Mouse (Mus musculus) right cerebral cortex, adult 18-20 months (tissue): ENCODE results near the gene Ccdc157.
A peak's percentile ranks its signal among the peaks of the same experiment; 100 is the strongest.
"Not testable (repeated sequence)": the region's sequence is repeated elsewhere in the genome, so short reads cannot be mapped to it uniquely, and the experiment has no call there.

ENCODE experiments used
- DNase-seq: peaks from one replicate; pipeline ENCODE4 v3.0.0; 2022; ENCODE audit warnings: mixed read lengths

Ccdc157 gene

DNA sequence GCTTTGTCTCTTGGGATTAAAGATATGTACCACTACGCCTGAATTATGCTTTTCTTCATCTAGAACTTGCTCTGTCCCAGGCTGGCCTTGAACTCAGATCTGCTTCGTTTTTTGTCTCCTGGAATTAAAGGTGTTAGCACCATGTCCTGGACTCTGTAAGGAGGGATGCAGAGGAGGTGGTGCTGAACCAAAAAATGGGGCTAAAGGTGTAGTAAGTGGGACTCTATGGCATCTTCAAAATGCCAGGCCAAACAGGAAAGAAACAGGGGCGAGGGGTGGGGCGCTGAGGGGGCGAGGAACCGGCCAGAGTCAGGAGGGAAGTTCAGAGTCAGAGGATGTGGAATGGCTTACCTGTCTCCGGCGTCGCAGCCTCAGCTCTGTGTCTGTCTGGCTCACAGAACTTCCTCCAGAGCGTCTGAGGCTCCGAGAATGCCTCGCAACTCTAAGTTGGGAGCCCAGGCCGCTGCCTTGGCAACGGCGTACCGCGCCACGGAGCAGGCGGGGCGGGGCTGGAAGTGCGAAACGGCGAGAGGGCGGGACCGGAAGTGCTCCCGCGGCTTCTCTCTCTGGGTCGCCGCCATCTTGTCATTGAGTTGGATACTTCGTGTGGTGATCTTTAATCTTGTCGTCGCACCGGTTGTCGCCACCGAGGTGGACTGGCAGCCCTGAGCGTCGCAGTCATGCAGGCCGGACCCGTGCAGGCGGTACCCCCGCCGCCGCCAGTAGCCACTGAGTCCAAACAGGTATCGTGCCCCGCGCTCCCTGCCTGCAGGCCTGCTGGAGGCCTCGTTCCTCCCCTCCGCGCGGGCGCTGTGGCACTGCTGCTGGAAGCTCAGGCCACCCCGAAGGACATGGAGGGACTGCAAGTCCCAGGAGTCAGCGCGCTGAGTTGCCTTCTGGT lies at the start of gene Ccdc157, which contains the start of gene Sf3a1:
Gene Ccdc157, minus strand, starts transcription at position 486 of the 901 bp plus-strand sequence.
Gene Sf3a1, plus strand, starts transcription at position 543 of the 901 bp plus-strand sequence.
- peak; percentile 96 for DNase-seq

DNA sequence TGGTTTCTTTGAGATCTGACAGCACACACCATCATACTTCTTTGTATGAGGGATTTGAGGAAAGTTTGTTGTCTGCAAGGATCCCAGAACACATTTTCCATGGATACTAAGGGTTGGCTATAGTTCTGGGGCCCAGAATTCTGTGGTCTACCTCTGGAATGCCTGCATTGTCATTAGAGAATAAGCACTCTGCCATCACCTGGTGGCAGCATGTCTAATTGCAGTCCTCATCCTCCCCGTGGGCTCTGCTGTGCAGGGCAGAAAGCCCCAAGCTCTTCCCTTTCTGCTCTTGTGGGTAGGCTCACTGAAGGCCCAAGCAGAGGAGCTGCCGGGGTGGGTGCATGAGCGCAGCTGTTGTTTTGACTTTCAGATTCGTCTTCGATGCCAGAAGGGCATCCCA lies 49.5 kb upstream of the Ccdc157 start:
- no peak for DNase-seq

DNA sequence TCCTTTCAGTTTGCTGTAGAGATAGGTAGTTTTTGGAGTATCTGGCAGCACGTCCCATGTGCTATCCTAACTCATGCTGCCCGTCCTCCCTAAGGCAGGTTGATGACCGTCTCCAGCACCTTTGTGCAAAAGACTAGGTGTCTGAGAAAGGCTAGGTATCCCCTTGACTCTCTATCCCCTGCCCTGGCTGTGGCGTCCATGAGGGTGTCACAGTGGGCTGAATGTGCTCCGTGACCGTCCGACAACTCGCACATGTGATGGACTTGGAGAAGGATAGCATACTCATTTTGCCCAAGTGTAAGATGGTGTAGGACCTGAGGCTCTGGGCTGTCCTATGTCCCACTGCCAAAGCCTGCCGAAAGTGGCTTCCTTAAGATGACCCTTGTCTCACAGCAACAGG lies 47.6 kb upstream of the Ccdc157 start:
- DNase-seq, result no peak

- no peak for DNase-seq
These were observed 46.5 kb upstream of the Ccdc157 start for GRCm38 (mm10) chr11:4206563-4206962.

DNA sequence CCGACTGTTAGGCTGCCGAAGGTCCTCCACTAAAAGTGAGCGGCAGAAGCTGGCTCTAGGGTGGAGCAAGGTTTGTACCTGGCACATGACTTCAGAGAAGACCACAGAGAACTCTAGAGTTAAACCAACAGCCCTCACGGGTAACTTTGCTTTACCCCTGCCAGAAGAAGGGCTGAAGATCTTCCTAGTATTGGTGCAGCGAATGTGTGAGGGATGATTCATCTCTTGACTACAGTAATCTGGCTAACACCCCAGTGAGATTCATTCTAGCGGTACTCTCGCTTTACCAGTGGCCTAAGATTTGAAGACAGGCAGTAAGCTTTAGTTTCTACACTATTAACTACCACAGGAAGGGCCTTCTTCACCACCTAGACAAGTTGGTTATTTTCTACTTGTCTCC lies 45.9 kb upstream of the Ccdc157 start:
- DNase-seq, result no peak

DNA sequence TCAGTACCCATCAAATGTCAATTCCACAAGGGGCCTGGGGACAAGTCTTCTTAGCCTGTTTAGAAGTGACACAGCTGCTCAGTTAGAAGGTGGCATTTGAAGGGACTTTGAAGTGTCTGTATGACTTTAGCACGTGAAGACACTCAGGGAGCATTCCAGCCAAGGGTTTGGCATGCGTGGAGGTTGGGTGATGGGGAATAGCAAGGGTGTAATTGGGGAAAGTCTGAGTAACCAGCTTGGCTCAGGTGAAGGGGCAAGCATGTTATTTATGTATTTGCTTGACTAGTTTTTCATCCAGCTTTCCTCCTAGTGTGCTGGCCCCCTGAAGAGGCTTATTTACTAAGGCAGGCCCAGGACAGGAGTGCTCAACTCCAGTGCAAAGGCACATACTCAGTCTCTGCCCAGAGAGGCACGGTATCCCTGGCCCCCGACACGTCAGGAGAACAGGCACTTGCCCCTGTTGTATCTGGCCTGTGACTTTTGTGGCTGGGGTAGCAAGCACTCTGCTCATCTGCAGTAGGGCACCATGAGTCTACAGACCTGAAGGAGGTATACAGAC lies 45.1 kb upstream of the Ccdc157 start:
- no peak for DNase-seq

DNA sequence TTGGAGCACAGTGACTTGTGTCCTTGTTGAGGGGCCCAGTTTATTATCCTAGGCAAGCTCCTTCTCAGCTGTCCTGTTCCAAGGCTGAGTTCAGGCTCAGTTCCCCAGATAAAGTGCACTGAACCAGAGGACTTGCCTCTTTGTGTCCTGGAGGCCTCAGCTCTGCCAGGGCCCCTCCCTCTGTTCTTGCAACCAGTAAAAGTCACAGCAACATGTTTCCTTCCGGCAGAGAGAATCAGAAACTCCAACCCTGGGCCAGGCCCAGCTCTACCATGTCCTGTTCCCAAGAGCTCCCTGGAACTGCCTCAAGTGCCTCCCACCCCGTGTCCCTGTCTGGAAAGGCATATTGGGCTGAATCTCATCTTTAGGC lies 43.6 kb upstream of the Ccdc157 start:
- peak; percentile 21 for DNase-seq

GRCm38 (mm10) chr11:4202995-4203704 lies 43.1 kb upstream of the Ccdc157 start:
- no peak for DNase-seq

- DNase-seq, result no peak
These were observed 42.0 kb upstream of the Ccdc157 start for GRCm38 (mm10) chr11:4201981-4202700.

GRCm38 (mm10) chr11:4197691-4198090 lies 37.6 kb upstream of the Ccdc157 start:
- no peak for DNase-seq

GRCm38 (mm10) chr11:4196636-4197035 lies 36.5 kb upstream of the Ccdc157 start:
- no peak for DNase-seq

GRCm38 (mm10) chr11:4195597-4196031 lies 35.5 kb upstream of the Ccdc157 start:
- DNase-seq, result no peak

GRCm38 (mm10) chr11:4193420-4193819 lies 33.3 kb upstream of the Ccdc157 start:
- DNase-seq, result no peak

DNA sequence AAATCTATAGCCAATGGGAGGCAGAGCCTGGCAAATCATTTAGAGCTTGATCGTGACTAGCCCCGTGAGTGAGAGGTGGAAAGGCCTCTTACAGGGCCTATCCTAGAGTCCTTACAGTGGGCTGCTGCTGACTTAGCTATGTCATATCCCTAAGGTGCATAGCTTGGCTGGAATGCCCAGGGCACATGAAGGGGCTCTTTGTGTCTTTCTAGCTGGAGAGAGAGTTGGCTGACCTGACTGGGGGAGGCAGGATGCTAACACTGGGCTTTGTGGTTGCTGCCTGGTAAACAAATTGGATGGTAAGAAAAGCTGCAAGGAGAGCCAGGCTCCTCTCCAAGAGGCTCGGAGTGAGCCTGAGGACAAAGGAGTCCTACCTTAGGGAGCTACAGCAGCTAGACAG lies 32.7 kb upstream of the Ccdc157 start:
- DNase-seq, result no peak

DNA sequence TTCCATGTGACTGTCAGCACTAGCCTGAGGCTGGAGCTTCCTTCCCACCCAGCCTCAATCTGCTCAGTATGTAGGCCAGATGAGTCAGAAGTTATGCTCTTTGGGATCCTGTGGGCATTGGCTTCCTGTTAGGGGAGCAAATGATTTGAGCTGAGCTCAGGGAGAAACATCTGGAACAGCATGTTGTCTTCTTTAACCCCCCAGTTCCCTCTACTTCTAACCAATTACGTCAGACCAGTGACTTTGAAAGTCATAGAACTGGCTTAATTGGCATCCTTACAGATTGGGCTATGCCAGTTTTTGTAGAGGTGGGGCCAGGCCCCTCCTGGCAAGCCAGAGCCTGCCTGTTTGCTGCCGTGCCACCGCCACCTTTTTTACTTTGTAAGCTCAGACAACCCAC lies 30.6 kb upstream of the Ccdc157 start:
- no peak for DNase-seq

DNA sequence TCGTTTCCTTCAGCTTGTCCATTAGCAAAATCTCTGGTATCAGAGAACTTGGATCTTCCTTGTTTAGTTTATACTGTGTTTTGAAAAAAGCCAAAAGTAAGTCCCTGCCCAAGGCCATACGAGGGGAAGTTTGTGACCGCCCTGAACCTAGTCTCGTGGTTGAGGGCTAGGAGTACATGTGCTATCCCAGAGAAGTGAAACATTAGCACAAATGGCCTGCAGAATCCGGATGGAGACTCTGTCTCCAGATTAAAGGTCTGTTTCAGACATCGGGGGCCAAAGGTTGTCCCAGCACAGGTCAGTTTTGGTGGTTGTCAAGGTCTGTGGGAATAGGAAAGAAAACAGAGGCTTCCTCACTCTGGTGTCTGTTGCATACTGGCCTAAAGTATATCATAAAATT lies 29.1 kb upstream of the Ccdc157 start:
- DNase-seq, result no peak

DNA sequence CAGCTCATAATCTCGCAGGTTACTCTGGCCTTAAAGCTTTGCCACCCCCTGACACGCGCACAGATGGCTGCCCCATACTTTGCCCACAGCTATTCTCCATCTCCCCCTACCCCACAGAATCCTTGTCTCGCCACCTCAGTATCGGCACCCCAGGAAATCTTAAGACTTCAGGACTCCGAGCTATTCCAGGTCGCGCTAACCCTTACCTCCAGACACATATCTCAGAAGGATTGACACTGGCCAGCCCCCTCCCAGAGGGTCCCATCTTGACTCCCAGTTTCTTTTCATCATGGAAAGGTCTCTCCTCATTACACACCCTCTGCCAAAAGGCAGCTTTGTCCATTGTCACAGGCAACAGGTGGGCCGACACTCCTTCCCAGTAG lies 27.2 kb upstream of the Ccdc157 start:
- no peak for DNase-seq

GRCm38 (mm10) chr11:4186486-4187317 lies 26.6 kb upstream of the Ccdc157 start, which contains the start of gene Tbc1d10a:
Tbc1d10a (plus strand) TSS chr11:4186789.
- DNase-seq, result peak; percentile 99

GRCm38 (mm10) chr11:4185480-4185879 lies 25.4 kb upstream of the Ccdc157 start:
- not testable (repeated sequence) for DNase-seq

DNA sequence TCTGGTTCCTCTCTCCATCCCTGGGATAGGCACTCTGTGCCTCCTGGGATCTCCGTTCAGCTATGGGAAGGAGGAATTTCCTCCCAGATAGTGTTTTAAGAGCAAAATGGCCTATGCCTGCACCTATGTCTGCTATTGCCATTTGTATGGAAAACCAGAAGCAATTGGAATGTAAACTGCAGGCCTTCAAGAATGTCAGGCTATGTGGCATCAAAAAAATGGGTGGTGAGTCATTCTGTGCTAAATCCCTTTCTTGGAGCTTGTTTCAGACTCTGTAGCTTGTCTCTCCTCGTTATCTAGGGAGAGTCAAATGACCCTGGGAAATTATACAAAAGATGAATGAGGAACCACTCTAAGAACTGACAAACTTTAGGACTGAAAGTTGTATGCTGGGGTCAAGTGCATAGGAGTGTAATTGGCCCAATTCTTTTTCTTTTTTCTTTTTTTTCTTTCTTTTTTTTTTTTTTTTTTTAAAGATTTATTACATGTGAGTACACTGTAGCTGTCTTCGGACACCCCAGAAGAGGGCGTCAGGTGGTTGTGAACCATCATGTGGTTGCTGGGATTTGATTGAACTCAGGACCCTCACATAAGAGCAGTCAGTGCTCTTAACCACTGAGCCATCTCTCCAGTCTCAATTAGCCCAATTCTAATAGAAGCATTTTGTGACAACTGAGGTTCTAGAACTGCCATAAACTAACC lies 24.3 kb upstream of the Ccdc157 start:
- DNase-seq, result no peak

- DNase-seq, result no peak
These were observed 23.4 kb upstream of the Ccdc157 start for GRCm38 (mm10) chr11:4183511-4183910.
